Mouse (Mus musculus) CH12.LX (cell line): ENCODE results near the gene Gbx1. TPM values are rescaled to one million over a fixed set of nuclear protein-coding genes. Genes with fewer than 3 reads are reported as not detected.

Source experiments
- DNase-seq: peaks from one replicate; pipeline ENCODE4 v3.0.0-alpha.2; 2013; ENCODE audit errors: extremely low read depth
- H3K27ac ChIP-seq: 2 replicates; pipeline ENCODE4 v1.5.1; 2012; ENCODE audit warnings: low read depth, mild to moderate bottlenecking, control low read depth, moderate library complexity; ENCODE audit not compliant: insufficient read depth
- H3K27me3 ChIP-seq: replicated peaks from 2 replicates; pipeline ENCODE3; 2012; ENCODE audit warnings: inconsistent platforms
- H3K36me3 ChIP-seq, 2 experiments: replicated peaks in 1 of 2; 2 replicates each; pipeline versions ENCODE3 to v1.6.1; 2012; ENCODE audit warnings: inconsistent platforms in 1 of 2, low read length in 1 of 2, mild to moderate bottlenecking in 1 of 2, mixed read lengths in 1 of 2, moderate library complexity in 1 of 2; ENCODE audit not compliant: control insufficient read depth in 1 of 2, insufficient read depth in 1 of 2
- H3K4me1 ChIP-seq, 2 experiments: 2 replicates each; pipeline ENCODE4 v1.6.1; 2012; ENCODE audit warnings: inconsistent platforms in 1 of 2, moderate library complexity in 1 of 2; ENCODE audit not compliant: insufficient read depth in 2 of 2, control insufficient read depth in 1 of 2
- H3K4me2 ChIP-seq: 2 replicates; pipeline ENCODE4 v1.6.1; 2012; ENCODE audit warnings: low read depth, mild to moderate bottlenecking, control low read depth; ENCODE audit not compliant: poor library complexity, insufficient read depth, severe bottlenecking
- H3K4me3 ChIP-seq, 3 experiments: fragments of 150-350 bp in 1 of 3; sonication (generic) in 1 of 3; replicated peaks in 1 of 3; 2 replicates each; pipeline versions ENCODE3 to v1.5.1; 2011 to 2012; ENCODE audit warnings: low read depth in 2 of 3, low read length in 2 of 3, mild to moderate bottlenecking in 2 of 3, moderate library complexity in 2 of 3, control low read depth in 1 of 3, improper control_type of control experiment in 1 of 3, inconsistent platforms in 1 of 3, mixed read lengths in 1 of 3; ENCODE audit not compliant: poor library complexity in 1 of 3
- H3K79me2 ChIP-seq: replicated peaks from 2 replicates; pipeline ENCODE4 v1.6.1; 2012; ENCODE audit warnings: mild to moderate bottlenecking, moderate library complexity; ENCODE audit not compliant: control insufficient read depth, poor library complexity, insufficient read depth, severe bottlenecking; ENCODE audit errors: extremely low read depth
- H3K9ac ChIP-seq: 2 replicates; pipeline ENCODE4 v1.6.1; 2012; ENCODE audit warnings: low read depth, mild to moderate bottlenecking, control low read depth, moderate library complexity; ENCODE audit not compliant: insufficient read depth
- H3K9me3 ChIP-seq: replicated peaks from 2 replicates; pipeline ENCODE3; 2012; ENCODE audit warnings: low read length, inconsistent platforms, mixed read lengths
- ETS1 ChIP-seq: conservative IDR thresholded peaks from 2 replicates; pipeline ENCODE4 v1.6.1; 2012; ENCODE audit warnings: low read depth, mild to moderate bottlenecking, inconsistent platforms, low read length, improper control_type of control experiment, moderate library complexity
- GABPA ChIP-seq: IDR thresholded peaks from 2 replicates; pipeline ENCODE4 v1.6.1; 2012; ENCODE audit warnings: low read depth, low read length, improper control_type of control experiment, inconsistent platforms; ENCODE audit not compliant: insufficient replicate concordance
- HCFC1 ChIP-seq: IDR thresholded peaks from 2 replicates; pipeline ENCODE4 v1.6.1; 2012; ENCODE audit warnings: low read depth, mild to moderate bottlenecking, inconsistent platforms, low read length, improper control_type of control experiment
- MYC ChIP-seq: IDR thresholded peaks from 2 replicates; pipeline ENCODE4 v1.6.1; 2011; ENCODE audit warnings: low read depth, mild to moderate bottlenecking, improper control_type of control experiment, low read length
- NELFE ChIP-seq: IDR thresholded peaks from 2 replicates; pipeline ENCODE4 v1.6.1; 2011; ENCODE audit warnings: low read depth, low read length, improper control_type of control experiment
- PAX5 ChIP-seq: IDR thresholded peaks from 2 replicates; pipeline ENCODE4 v1.6.1; 2012; ENCODE audit warnings: low read length, inconsistent platforms, mixed read lengths
- POLR2A ChIP-seq: IDR thresholded peaks from 2 replicates; pipeline ENCODE4 v1.6.1; 2011; ENCODE audit warnings: low read depth, mild to moderate bottlenecking, improper control_type of control experiment, low read length
- RAD21 ChIP-seq: IDR thresholded peaks from 2 replicates; pipeline ENCODE4 v1.6.1; 2011; ENCODE audit warnings: low read depth, mild to moderate bottlenecking, low read length, improper control_type of control experiment, moderate library complexity
- TCF12 ChIP-seq: IDR thresholded peaks from 2 replicates; pipeline ENCODE4 v1.6.1; 2014; ENCODE audit warnings: low read depth, mild to moderate bottlenecking, inconsistent platforms, low read length, improper control_type of control experiment
- USF1 ChIP-seq: IDR thresholded peaks from 2 replicates; pipeline ENCODE4 v1.6.1; 2014; ENCODE audit warnings: low read depth, mild to moderate bottlenecking, inconsistent platforms, low read length, improper control_type of control experiment
- ZMIZ1 ChIP-seq: IDR thresholded peaks from 2 replicates; pipeline ENCODE4 v1.6.1; 2012; ENCODE audit warnings: low read depth, mild to moderate bottlenecking, inconsistent platforms, low read length, improper control_type of control experiment
- dilution Hi-C: fragments of 300-500 bp; cut with MboI; formaldehyde crosslinking; loops from 2 replicates; pipeline ENCODE4 v1.14.3; 2020; ENCODE audit warnings: low sequenced_read_pairs; ENCODE audit not compliant: extremely low pct_unique_long_range_greater_than_20kb, extremely low pct_ligation_motif_present
- in situ Hi-C: fragments of 300-500 bp; cut with MboI; formaldehyde crosslinking; loops from 3 replicates; pipeline ENCODE4 v1.14.3; 2019; ENCODE audit warnings: low sequenced_read_pairs, low pct_ligation_motif_present, low pct_unique_long_range_greater_than_20kb, mixed read lengths
- polyA plus RNA-seq: library from polyadenylated mRNA; unstranded; fragments of >175 nt; gene quantifications from 2 replicates; pipeline ENCODE4 v1.2.1, GENCODE M21; 2012; ENCODE audit warnings: low read depth; ENCODE audit not compliant: insufficient read length
- total RNA-seq, 2 experiments: library from RNA; depleted of rRNA; stranded (reverse); fragments of 300-350 nt in 1 of 2; fragments of >200 nt in 1 of 2; gene quantifications; 2 replicates each; pipeline ENCODE4 v1.2.3; 2012 to 2014

The Gbx1 gene
- total and polyA plus RNA-seq, 3 experiments: 0.08 to 0.13 TPM; not detected in 1

GRCm38 (mm10) chr5:24527780-24528179 is 778 bp upstream of the Gbx1 start:
- no peak overlapping the region for H3K4me3 ChIP-seq
- H3K79me2 ChIP-seq: no peaks in the 10 kb centered on the region
- H3K27me3 ChIP-seq: peaks cover 45% of the 10 kb centered on the region
- DNase-seq: no peak
- H3K9me3 ChIP-seq: peaks cover 4% of the 10 kb centered on the region
- no peak overlapping the region for H3K27ac ChIP-seq
- H3K4me2 ChIP-seq: no peak overlapping the region
- dilution Hi-C loops: no loop called here
- in situ Hi-C loops: no loop called here
- H3K4me1 ChIP-seq: no peaks in the 10 kb centered on the region
- no peaks in the 10 kb centered on the region for H3K36me3 ChIP-seq
- no peak for TF ChIP-seq NELFE
- no peak for TF ChIP-seq ETS1
- no peak overlapping the region for H3K9ac ChIP-seq

- in situ Hi-C loops: no loop called here
- TF ChIP-seq MYC (no peak), ZMIZ1 (no peak), GABPA (no peak), ETS1 (no peak), PAX5 (no peak), TCF12 (no peak)
- Histone ChIP-seq H3K4me1 (no peaks in the 10 kb centered on the region), H3K27ac (no peak overlapping the region), H3K4me3 (no peak overlapping the region), H3K79me2 (no peaks in the 10 kb centered on the region), H3K9me3 (peaks cover 4% of the 10 kb centered on the region), H3K4me2 (no peak overlapping the region), H3K36me3 (no peaks in the 10 kb centered on the region), H3K27me3 (peaks cover 44% of the 10 kb centered on the region), H3K9ac (no peak overlapping the region)
- dilution Hi-C loops: no loop called here
- no peak for DNase-seq
Observed at GRCm38 (mm10) chr5:24526190-24526888, 663 bp downstream of the Gbx1 start.

GRCm38 (mm10) chr5:24525360-24526189 is 1.4 kb downstream of the Gbx1 start:
- peaks cover 4% of the 10 kb centered on the region for H3K9me3 ChIP-seq
- H3K4me1 ChIP-seq: no peaks in the 10 kb centered on the region
- H3K79me2 ChIP-seq: no peaks in the 10 kb centered on the region
- dilution Hi-C loops (no loop called here), in situ Hi-C loops (no loop called here)
- peaks cover 38% of the 10 kb centered on the region for H3K27me3 ChIP-seq
- no peak for DNase-seq
- H3K4me3 ChIP-seq: no peak overlapping the region
- no peak overlapping the region for H3K9ac ChIP-seq
- TF ChIP-seq GABPA (no peak), RAD21 (no peak), POLR2A (no peak), USF1 (no peak), PAX5 (no peak), HCFC1 (no peak), ZMIZ1 (no peak)
- H3K27ac ChIP-seq: no peak overlapping the region
- H3K36me3 ChIP-seq: no peaks in the 10 kb centered on the region
- no peak overlapping the region for H3K4me2 ChIP-seq
